Mouse (Mus musculus): Measurements from ENCODE around the gene Ralgapa2. TPM values are rescaled to one million over a fixed set of nuclear protein-coding genes. Genes with fewer than 3 reads are reported as not detected.
A peak's percentile ranks its signal among the peaks of the same experiment; 100 is the strongest.

Ralgapa2 gene
- polyA plus RNA-seq, 1 experiment from 2014 or later = 9.9 TPM

GRCm38 (mm10) chr2:146322019-146322418 lies 190.1 kb downstream of the Ralgapa2 start:
- no peak for ATAC-seq (ENCODE audit: low FRiP score)
- H3K4me2 ChIP-seq = no peak overlapping the region
- 94% methylated on average over 2 of the region's 2 CpGs for WGBS

GRCm38 (mm10) chr2:146320666-146321065 lies 191.5 kb downstream of the Ralgapa2 start:
- no peak for ATAC-seq (ENCODE audit: low FRiP score)
- peaks cover 14% of the 10 kb centered on the region for H3K4me1 ChIP-seq
- no peak overlapping the region for H3K9ac ChIP-seq (replicated peaks)
- 85% methylated on average over 2 of the region's 2 CpGs for WGBS
- H3K27me3 ChIP-seq (replicated peaks) = no peaks in the 10 kb centered on the region
- peaks cover 3% of the 10 kb centered on the region; the same call in 1 of the 2 replicates for H3K36me3 ChIP-seq
- H3K4me3 ChIP-seq (replicated peaks) = no peak overlapping the region
- H3K9me3 ChIP-seq (replicated peaks) = no peaks in the 10 kb centered on the region
- H3K4me2 ChIP-seq = no peak overlapping the region
- no peak overlapping the region for H3K27ac ChIP-seq (replicated peaks)

More at GRCm38 (mm10) chr2:146322019-146322418, 190.1 kb downstream of the Ralgapa2 start:
- peaks cover 14% of the 10 kb centered on the region for H3K4me1 ChIP-seq
- H3K4me3 ChIP-seq (replicated peaks) = no peak overlapping the region
- H3K9ac ChIP-seq (replicated peaks) = no peak overlapping the region
- no peaks in the 10 kb centered on the region for H3K27me3 ChIP-seq (replicated peaks)
- H3K36me3 ChIP-seq = peaks cover 3% of the 10 kb centered on the region; the same call in 1 of the 2 replicates
- H3K9me3 ChIP-seq (replicated peaks) = no peaks in the 10 kb centered on the region
- no peak overlapping the region for H3K27ac ChIP-seq (replicated peaks)

- Histone ChIP-seq H3K27ac (replicated peaks) (no peak overlapping the region), H3K9ac (replicated peaks) (no peak overlapping the region), H3K27me3 (replicated peaks) (no peaks in the 10 kb centered on the region), H3K4me3 (replicated peaks) (no peak overlapping the region), H3K4me1 (no peaks in the 10 kb centered on the region), H3K4me2 (no peak overlapping the region), H3K9me3 (replicated peaks) (no peaks in the 10 kb centered on the region), H3K36me3 (no peaks in the 10 kb centered on the region)
- ATAC-seq (ENCODE audit: low FRiP score) = no peak
- 64% methylated on average over 5 of the region's 5 CpGs for WGBS
Measured at GRCm38 (mm10) chr2:146314751-146315150, 197.4 kb downstream of the Ralgapa2 start.

GRCm38 (mm10) chr2:146313811-146314210 lies 198.3 kb downstream of the Ralgapa2 start:
- Histone ChIP-seq H3K4me2 (no peak overlapping the region), H3K36me3 (no peaks in the 10 kb centered on the region), H3K9ac (replicated peaks) (no peak overlapping the region), H3K4me1 (no peaks in the 10 kb centered on the region), H3K4me3 (replicated peaks) (no peak overlapping the region), H3K9me3 (replicated peaks) (no peaks in the 10 kb centered on the region), H3K27ac (replicated peaks) (no peak overlapping the region), H3K27me3 (replicated peaks) (no peaks in the 10 kb centered on the region)
- 46% methylated on average over 4 of the region's 4 CpGs for WGBS
- no peak for ATAC-seq (ENCODE audit: low FRiP score)

- Histone ChIP-seq H3K36me3 (no peaks in the 10 kb centered on the region), H3K27me3 (replicated peaks) (no peaks in the 10 kb centered on the region), H3K9me3 (replicated peaks) (no peaks in the 10 kb centered on the region), H3K9ac (replicated peaks) (no peak overlapping the region), H3K27ac (replicated peaks) (no peak overlapping the region), H3K4me1 (no peaks in the 10 kb centered on the region), H3K4me3 (replicated peaks) (no peak overlapping the region), H3K4me2 (no peak overlapping the region)
- no peak for ATAC-seq (ENCODE audit: low FRiP score)
- WGBS = 84% methylated on average over 3 of the region's 3 CpGs
Measured at GRCm38 (mm10) chr2:146310760-146311159, 201.4 kb downstream of the Ralgapa2 start.

- no peak overlapping the region for H3K27ac ChIP-seq (replicated peaks)
- WGBS = 40% methylated on average over 6 of the region's 6 CpGs
- peak; percentile 65; the same call in 1 of the 2 replicates for ATAC-seq (ENCODE audit: low FRiP score)
- H3K36me3 ChIP-seq = no peaks in the 10 kb centered on the region
- no peaks in the 10 kb centered on the region for H3K27me3 ChIP-seq (replicated peaks)
- no peaks in the 10 kb centered on the region for H3K4me1 ChIP-seq
- no peak overlapping the region for H3K9ac ChIP-seq (replicated peaks)
- H3K4me3 ChIP-seq (replicated peaks) = no peak overlapping the region
- no peak overlapping the region for H3K4me2 ChIP-seq
- no peaks in the 10 kb centered on the region for H3K9me3 ChIP-seq (replicated peaks)
Measured at GRCm38 (mm10) chr2:146310291-146310690, 201.9 kb downstream of the Ralgapa2 start.

- Histone ChIP-seq H3K27ac (replicated peaks) (no peak overlapping the region), H3K4me2 (no peak overlapping the region), H3K4me1 (no peaks in the 10 kb centered on the region), H3K36me3 (no peaks in the 10 kb centered on the region), H3K27me3 (replicated peaks) (no peaks in the 10 kb centered on the region), H3K9ac (replicated peaks) (no peak overlapping the region), H3K4me3 (replicated peaks) (no peak overlapping the region), H3K9me3 (replicated peaks) (no peaks in the 10 kb centered on the region)
- WGBS = 67% methylated on average over 2 of the region's 2 CpGs
- ATAC-seq (ENCODE audit: low FRiP score) = no peak; the same call in 1 of the 2 replicates
Measured at GRCm38 (mm10) chr2:146309413-146309812, 202.7 kb downstream of the Ralgapa2 start.

GRCm38 (mm10) chr2:146307060-146307459 lies 205.1 kb downstream of the Ralgapa2 start:
- ATAC-seq (ENCODE audit: low FRiP score) = no peak
- Histone ChIP-seq H3K36me3 (no peaks in the 10 kb centered on the region), H3K4me2 (no peak overlapping the region), H3K27me3 (replicated peaks) (no peaks in the 10 kb centered on the region), H3K9me3 (replicated peaks) (no peaks in the 10 kb centered on the region), H3K9ac (replicated peaks) (no peak overlapping the region), H3K4me1 (peaks cover 6% of the 10 kb centered on the region; the same call in 1 of the 2 replicates), H3K4me3 (replicated peaks) (no peak overlapping the region), H3K27ac (replicated peaks) (no peak overlapping the region)
- 64% methylated on average over 3 of the region's 3 CpGs for WGBS

GRCm38 (mm10) chr2:146302094-146302699 lies 209.9 kb downstream of the Ralgapa2 start:
- Histone ChIP-seq H3K4me2 (no peak overlapping the region), H3K9me3 (replicated peaks) (no peaks in the 10 kb centered on the region), H3K27ac (replicated peaks) (no peak overlapping the region), H3K36me3 (no peaks in the 10 kb centered on the region), H3K4me3 (replicated peaks) (no peak overlapping the region), H3K27me3 (replicated peaks) (no peaks in the 10 kb centered on the region), H3K4me1 (peaks cover 6% of the 10 kb centered on the region; the same call in 1 of the 2 replicates), H3K9ac (replicated peaks) (no peak overlapping the region)
- peak; percentile 41; the same call in 1 of the 2 replicates for ATAC-seq (ENCODE audit: low FRiP score)
- 15% methylated on average over 9 of the region's 9 CpGs for WGBS

GRCm38 (mm10) chr2:146300500-146301020 lies 211.6 kb downstream of the Ralgapa2 start:
- no peak for ATAC-seq (ENCODE audit: low FRiP score)
- 41% methylated on average over 1 of the region's 1 CpGs for WGBS

GRCm38 (mm10) chr2:146299841-146300460 lies 212.2 kb downstream of the Ralgapa2 start:
- Histone ChIP-seq H3K9me3 (replicated peaks) (no peaks in the 10 kb centered on the region), H3K27me3 (replicated peaks) (no peaks in the 10 kb centered on the region), H3K4me2 (no peak overlapping the region), H3K9ac (replicated peaks) (no peak overlapping the region), H3K4me1 (peaks cover 6% of the 10 kb centered on the region; the same call in 1 of the 2 replicates), H3K4me3 (replicated peaks) (no peak overlapping the region), H3K27ac (replicated peaks) (no peak overlapping the region), H3K36me3 (no peaks in the 10 kb centered on the region)
- WGBS = 18% methylated on average over 3 of the region's 3 CpGs
- ATAC-seq (ENCODE audit: low FRiP score) = no peak

More at GRCm38 (mm10) chr2:146300500-146301020, 211.6 kb downstream of the Ralgapa2 start:
- Histone ChIP-seq H3K9ac (replicated peaks) (no peak overlapping the region), H3K4me2 (no peak overlapping the region), H3K36me3 (no peaks in the 10 kb centered on the region), H3K27me3 (replicated peaks) (no peaks in the 10 kb centered on the region), H3K4me1 (peaks cover 6% of the 10 kb centered on the region; the same call in 1 of the 2 replicates), H3K27ac (replicated peaks) (no peak overlapping the region), H3K9me3 (replicated peaks) (no peaks in the 10 kb centered on the region), H3K4me3 (replicated peaks) (no peak overlapping the region)

- peak overlapping the region; percentile 45; the same call in 1 of the 2 replicates for H3K27ac ChIP-seq (replicated peaks)
- H3K36me3 ChIP-seq = no peaks in the 10 kb centered on the region
- H3K9ac ChIP-seq (replicated peaks) = no peak overlapping the region
- no peaks in the 10 kb centered on the region for H3K27me3 ChIP-seq (replicated peaks)
- no peaks in the 10 kb centered on the region for H3K9me3 ChIP-seq (replicated peaks)
- WGBS = 37% methylated on average over 9 of the region's 9 CpGs
- H3K4me2 ChIP-seq = no peak overlapping the region
- no peak overlapping the region for H3K4me3 ChIP-seq (replicated peaks)
- peaks cover 14% of the 10 kb centered on the region for H3K4me1 ChIP-seq
- peak; percentile 39; the same call in 1 of the 2 replicates for ATAC-seq (ENCODE audit: low FRiP score)
Measured at GRCm38 (mm10) chr2:146293538-146293937, 218.6 kb downstream of the Ralgapa2 start.

All from neural tube, embryonic 15.5 days (tissue).